Mouse (Mus musculus): ENCODE measurements around the gene Thra. TPM values are rescaled to one million over a fixed set of nuclear protein-coding genes. Genes with fewer than 3 reads are reported as not detected.

The Thra gene
- polyA plus RNA-seq, 1 experiment, result 128 TPM

- Histone ChIP-seq H3K27me3 (ENCODE audit: control insufficient read depth, insufficient read depth, low read length) (no peaks in the 10 kb centered on the region), H3K36me3 (ENCODE audit: control insufficient read depth, insufficient read depth, low read length) (0 out of 2 replicates have a peak, but pooled peaks cover 1% of the 10 kb centered on the region), H3K27ac (ENCODE audit: insufficient read depth, low read depth, low read length) (peak overlapping the region; percentile 99), H3K4me3 (ENCODE audit: low read depth, low read length) (peak overlapping the region; percentile 48), H3K4me1 (ENCODE audit: control insufficient read depth, insufficient read depth, insufficient read length, low read length) (peaks cover 67% of the 10 kb centered on the region)
- 10% methylated on average over 16 of the region's 17 CpGs for WGBS
- TF ChIP-seq CTCF (IDR thresholded peaks at IDR 0.05; ENCODE audit: extremely low read depth, insufficient read length, insufficient replicate concordance, low read depth, low read length), result no peak
- TF ChIP-seq POLR2A (IDR thresholded peaks at IDR 0.05; ENCODE audit: low read depth, low read length), result peak; percentile 17; the same call in 1 of the 2 replicates
These were observed 10.1 kb downstream of the Thra start for GRCm38 (mm10) chr11:98750351-98751201.

- 14% methylated on average over 6 of the region's 6 CpGs for WGBS
- peaks cover 60% of the 10 kb centered on the region for H3K4me1 ChIP-seq (ENCODE audit: control insufficient read depth, insufficient read depth, insufficient read length, low read length)
These were observed 10.9 kb downstream of the Thra start for GRCm38 (mm10) chr11:98751221-98751782.

GRCm38 (mm10) chr11:98752562-98753140, 12.2 kb downstream of the Thra start:
- Histone ChIP-seq H3K27ac (ENCODE audit: insufficient read depth, low read depth, low read length) (peak overlapping the region; percentile 99), H3K36me3 (ENCODE audit: control insufficient read depth, insufficient read depth, low read length) (peaks cover 17% of the 10 kb centered on the region), H3K4me1 (ENCODE audit: control insufficient read depth, insufficient read depth, insufficient read length, low read length) (peaks cover 50% of the 10 kb centered on the region), H3K4me3 (ENCODE audit: low read depth, low read length) (no peak overlapping the region), H3K27me3 (ENCODE audit: control insufficient read depth, insufficient read depth, low read length) (no peaks in the 10 kb centered on the region)
- TF ChIP-seq POLR2A (IDR thresholded peaks at IDR 0.05; ENCODE audit: low read depth, low read length), result no peak
- no peak for TF ChIP-seq CTCF (IDR thresholded peaks at IDR 0.05; ENCODE audit: extremely low read depth, insufficient read length, insufficient replicate concordance, low read depth, low read length)
- 36% methylated on average over 10 of the region's 10 CpGs for WGBS

More at GRCm38 (mm10) chr11:98751221-98751782, 10.9 kb downstream of the Thra start:
- no peaks in the 10 kb centered on the region for H3K27me3 ChIP-seq (ENCODE audit: control insufficient read depth, insufficient read depth, low read length)
- peak overlapping the region; percentile 99 for H3K27ac ChIP-seq (ENCODE audit: insufficient read depth, low read depth, low read length)
- TF ChIP-seq CTCF (IDR thresholded peaks at IDR 0.05; ENCODE audit: extremely low read depth, insufficient read length, insufficient replicate concordance, low read depth, low read length) (no peak), POLR2A (IDR thresholded peaks at IDR 0.05; ENCODE audit: low read depth, low read length) (no peak)
- H3K36me3 ChIP-seq (ENCODE audit: control insufficient read depth, insufficient read depth, low read length), result peaks cover 7% of the 10 kb centered on the region
- H3K4me3 ChIP-seq (ENCODE audit: low read depth, low read length), result peak overlapping the region; percentile 48

- Histone ChIP-seq H3K4me3 (ENCODE audit: low read depth, low read length) (no peak overlapping the region), H3K27me3 (ENCODE audit: control insufficient read depth, insufficient read depth, low read length) (no peaks in the 10 kb centered on the region), H3K4me1 (ENCODE audit: control insufficient read depth, insufficient read depth, insufficient read length, low read length) (peaks cover 46% of the 10 kb centered on the region), H3K27ac (ENCODE audit: insufficient read depth, low read depth, low read length) (peak overlapping the region; percentile 99), H3K36me3 (ENCODE audit: control insufficient read depth, insufficient read depth, low read length) (peaks cover 20% of the 10 kb centered on the region)
- no peak for TF ChIP-seq POLR2A (IDR thresholded peaks at IDR 0.05; ENCODE audit: low read depth, low read length)
- TF ChIP-seq CTCF (IDR thresholded peaks at IDR 0.05; ENCODE audit: extremely low read depth, insufficient read length, insufficient replicate concordance, low read depth, low read length), result peak; percentile 1; the same call in 1 of the 2 replicates
- WGBS, result 70% methylated on average over 5 of the region's 5 CpGs
These were observed 12.8 kb downstream of the Thra start for GRCm38 (mm10) chr11:98753264-98753663.

GRCm38 (mm10) chr11:98754151-98754620, 13.7 kb downstream of the Thra start:
- Histone ChIP-seq H3K27ac (ENCODE audit: insufficient read depth, low read depth, low read length) (peak overlapping the region; percentile 87), H3K27me3 (ENCODE audit: control insufficient read depth, insufficient read depth, low read length) (no peaks in the 10 kb centered on the region), H3K4me3 (ENCODE audit: low read depth, low read length) (peak overlapping the region; percentile 33), H3K4me1 (ENCODE audit: control insufficient read depth, insufficient read depth, insufficient read length, low read length) (peaks cover 41% of the 10 kb centered on the region), H3K36me3 (ENCODE audit: control insufficient read depth, insufficient read depth, low read length) (peaks cover 20% of the 10 kb centered on the region)
- WGBS, result 21% methylated on average over 9 of the region's 9 CpGs
- TF ChIP-seq POLR2A (IDR thresholded peaks at IDR 0.05; ENCODE audit: low read depth, low read length), result no peak
- no peak for TF ChIP-seq CTCF (IDR thresholded peaks at IDR 0.05; ENCODE audit: extremely low read depth, insufficient read length, insufficient replicate concordance, low read depth, low read length)

GRCm38 (mm10) chr11:98754621-98755181, 14.3 kb downstream of the Thra start:
- no peak overlapping the region for H3K4me3 ChIP-seq (ENCODE audit: low read depth, low read length)
- TF ChIP-seq POLR2A (IDR thresholded peaks at IDR 0.05; ENCODE audit: low read depth, low read length), result no peak
- TF ChIP-seq CTCF (IDR thresholded peaks at IDR 0.05; ENCODE audit: extremely low read depth, insufficient read length, insufficient replicate concordance, low read depth, low read length), result peak; percentile 84
- H3K27me3 ChIP-seq (ENCODE audit: control insufficient read depth, insufficient read depth, low read length), result no peaks in the 10 kb centered on the region
- H3K4me1 ChIP-seq (ENCODE audit: control insufficient read depth, insufficient read depth, insufficient read length, low read length), result peaks cover 41% of the 10 kb centered on the region
- 16% methylated on average over 7 of the region's 7 CpGs for WGBS
- H3K27ac ChIP-seq (ENCODE audit: insufficient read depth, low read depth, low read length), result peak overlapping the region; percentile 87
- H3K36me3 ChIP-seq (ENCODE audit: control insufficient read depth, insufficient read depth, low read length), result peaks cover 20% of the 10 kb centered on the region

All from small intestine, adult 2 months (tissue).